Mouse (Mus musculus) embryo, embryonic 10.5 days (tissue): ENCODE measurements around the gene Cldn18.

Experiments
- DNase-seq: peaks from one replicate; pipeline ENCODE4 v3.0.0-alpha.2; 2015; ENCODE audit warnings: low spot score

Cldn18 gene

GRCm38 (mm10) chr9:99685061-99685521 lies 32.0 kb downstream of the Cldn18 start:
- no peak for DNase-seq

- no peak for DNase-seq
Measured at GRCm38 (mm10) chr9:99681980-99682570, 35.0 kb downstream of the Cldn18 start.

- no peak for DNase-seq
Measured at GRCm38 (mm10) chr9:99675714-99676113, 41.4 kb downstream of the Cldn18 start.

- peak; percentile 18 for DNase-seq
Measured at GRCm38 (mm10) chr9:99671603-99672002, 45.5 kb downstream of the Cldn18 start.

- DNase-seq = peak; percentile 9
Measured at GRCm38 (mm10) chr9:99667596-99667995, 49.5 kb downstream of the Cldn18 start.

- no peak for DNase-seq
Measured at GRCm38 (mm10) chr9:99662887-99663286, 54.2 kb downstream of the Cldn18 start.

- DNase-seq = peak; percentile 87
Measured at GRCm38 (mm10) chr9:99662406-99662805, 54.7 kb downstream of the Cldn18 start.

GRCm38 (mm10) chr9:99661606-99662166 lies 55.4 kb downstream of the Cldn18 start:
- DNase-seq = no peak

- no peak for DNase-seq
Measured at GRCm38 (mm10) chr9:99660756-99661155, 56.3 kb downstream of the Cldn18 start.

GRCm38 (mm10) chr9:99646102-99646501 lies 71.0 kb downstream of the Cldn18 start:
- DNase-seq = no peak

GRCm38 (mm10) chr9:99645416-99645815 lies 71.7 kb downstream of the Cldn18 start:
- no peak for DNase-seq

- no peak for DNase-seq
Measured at GRCm38 (mm10) chr9:99639957-99640356, 77.1 kb downstream of the Cldn18 start.
